Mouse (Mus musculus) retina, adult 2 months (tissue): Measurements from ENCODE around the gene Taf6.

Experiments used
- DNase-seq: peaks from one replicate; pipeline ENCODE4 v3.0.0-alpha.2; 2012; ENCODE audit warnings: low read depth, low spot score

Gene Taf6

DNA sequence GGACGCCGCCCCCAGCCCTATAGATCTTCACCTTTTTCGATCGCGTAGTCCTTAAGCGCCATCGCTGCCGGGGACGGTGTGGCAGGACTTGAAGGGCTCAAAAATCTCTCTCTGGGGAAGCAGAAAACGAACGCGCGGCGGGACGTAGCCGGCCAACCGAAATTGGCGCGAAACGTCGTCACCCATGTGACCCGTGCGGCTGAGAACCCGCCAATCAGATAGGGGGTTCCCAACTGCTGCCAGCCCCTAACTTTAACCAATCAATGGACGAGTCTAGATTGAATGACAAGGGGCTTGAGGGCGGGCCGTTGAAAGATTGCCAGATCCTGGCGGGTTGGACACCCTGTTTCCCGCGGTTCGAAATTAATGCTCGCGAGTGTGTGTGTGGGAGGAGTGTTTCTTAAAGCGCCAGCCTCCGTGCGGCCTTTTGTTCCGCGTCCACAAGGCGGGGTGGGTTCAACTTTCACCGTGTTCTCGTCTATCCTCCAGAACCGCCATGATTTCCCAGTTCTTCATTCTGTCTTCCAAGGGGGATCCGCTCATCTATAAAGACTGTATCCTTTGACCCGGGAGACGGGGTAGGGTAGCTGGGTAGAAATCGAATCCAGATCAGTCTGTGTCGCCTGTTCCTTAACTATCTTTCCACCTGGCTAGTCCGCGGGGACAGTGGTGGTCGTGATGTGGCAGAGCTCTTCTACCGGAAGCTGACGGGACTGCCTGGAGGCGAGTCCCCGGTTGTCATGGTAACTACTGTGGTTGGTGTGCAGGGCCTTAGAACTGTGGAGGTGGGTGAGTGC, 15.4 kb downstream of the Taf6 start, which contains the start of the genes Ap4m1 and Mcm7:
Ap4m1 (plus strand) TSS at position 308 of the 797 bp plus-strand sequence.
Mcm7 (minus strand) TSS at position 728 of the 797 bp plus-strand sequence.
- peak; percentile 93 for DNase-seq

GRCm38 (mm10) chr5:138170936-138171561, 16.2 kb downstream of the Taf6 start:
- DNase-seq: peak; percentile 89

GRCm38 (mm10) chr5:138165594-138165993, 21.7 kb downstream of the Taf6 start:
- DNase-seq: no peak

GRCm38 (mm10) chr5:138163610-138164009, 23.6 kb downstream of the Taf6 start:
- DNase-seq: no peak

DNA sequence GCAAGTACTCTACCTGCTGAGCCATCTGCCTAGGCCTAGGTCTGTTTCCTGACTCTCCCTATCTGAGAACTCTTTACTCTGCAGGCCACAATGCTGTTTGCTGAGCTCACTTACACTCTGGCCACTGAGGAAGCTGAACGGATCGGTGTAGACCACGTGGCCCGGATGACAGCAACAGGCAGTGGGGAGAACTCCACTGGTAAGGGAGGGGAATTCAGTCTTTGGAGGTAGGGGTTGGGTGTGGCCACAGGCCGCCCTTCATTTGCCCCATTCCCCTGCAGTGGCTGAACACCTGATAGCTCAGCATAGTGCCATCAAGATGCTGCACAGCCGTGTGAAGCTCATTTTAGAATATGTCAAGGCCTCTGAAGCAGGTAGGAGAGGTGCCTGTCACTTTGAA, 24.2 kb downstream of the Taf6 start:
- no peak for DNase-seq

GRCm38 (mm10) chr5:138160842-138161665, 26.2 kb downstream of the Taf6 start, which contains the start of gene Cops6:
Gene Cops6 (plus strand): TSS chr5:138161071.
- DNase-seq: peak; percentile 84

DNA sequence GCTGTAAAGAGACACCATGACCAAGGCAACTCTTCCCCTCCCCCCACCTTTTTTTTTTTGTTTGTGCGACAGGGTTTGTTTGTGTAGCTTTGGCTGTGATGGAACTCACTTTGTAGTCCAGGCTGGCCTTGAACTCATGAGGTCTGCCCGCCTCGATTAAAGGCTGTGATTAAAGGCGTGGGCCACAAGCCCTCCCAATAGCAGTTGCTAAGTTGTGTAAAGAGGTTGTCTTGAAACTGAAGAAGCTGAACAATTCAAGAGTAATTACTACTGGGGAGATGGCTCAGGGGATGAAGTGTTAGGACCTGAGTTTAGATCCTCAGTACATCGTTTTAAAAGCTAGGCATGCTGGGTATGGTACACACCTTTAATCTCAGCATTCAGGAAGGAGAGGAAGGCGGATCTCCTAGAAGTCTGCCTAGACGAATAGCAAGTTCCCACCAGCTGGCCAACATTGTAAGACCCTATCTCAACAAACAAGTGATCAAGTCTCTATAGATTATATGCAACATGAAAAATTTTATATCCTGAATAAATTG, 27.0 kb downstream of the Taf6 start:
- no peak for DNase-seq

- peak; percentile 91 for DNase-seq
These were observed 31.7 kb downstream of the Taf6 start, which contains the start of gene Zfp113 for GRCm38 (mm10) chr5:138155443-138155976. Gene Zfp113 (minus strand): TSS chr5:138155744.

DNA sequence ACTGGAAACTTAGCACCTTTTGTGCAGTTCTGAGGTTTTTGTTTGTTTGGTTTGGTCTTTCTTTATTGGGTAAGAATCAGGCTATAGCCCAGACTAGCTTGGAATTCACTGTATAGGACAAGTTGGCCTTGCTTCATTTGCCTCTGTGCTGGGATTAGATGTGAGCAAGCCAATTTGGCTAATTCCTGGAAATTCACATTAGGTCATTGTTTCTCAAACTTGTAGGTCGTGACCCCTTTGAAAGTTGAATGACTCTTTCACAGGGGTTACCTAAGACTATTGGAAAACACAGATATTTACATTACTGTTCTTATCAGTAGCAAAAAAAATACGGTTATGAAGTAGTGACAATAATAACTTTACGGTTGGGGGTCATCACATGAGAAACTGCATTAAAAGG, 32.9 kb downstream of the Taf6 start:
- no peak for DNase-seq

DNA sequence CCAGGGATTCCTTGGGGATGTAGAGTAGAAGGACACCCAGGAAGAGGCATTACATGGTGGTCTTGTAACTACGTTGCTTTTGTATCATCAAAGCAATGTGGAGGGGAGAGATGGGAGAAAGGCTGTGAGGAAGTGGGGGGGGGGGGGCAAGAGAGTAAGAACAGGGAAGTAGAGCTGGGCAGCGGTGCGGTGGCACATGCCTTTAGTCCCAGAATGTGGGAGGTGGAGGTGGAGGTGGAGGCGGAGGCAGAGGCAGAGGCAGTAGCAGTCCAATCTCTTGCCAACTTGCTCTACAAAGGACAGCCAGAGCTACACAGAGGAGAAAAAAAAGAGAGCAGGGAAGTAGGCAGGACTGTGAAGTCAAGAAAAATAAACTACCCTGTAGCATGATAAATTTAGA, 48.7 kb downstream of the Taf6 start:
- no peak for DNase-seq

DNA sequence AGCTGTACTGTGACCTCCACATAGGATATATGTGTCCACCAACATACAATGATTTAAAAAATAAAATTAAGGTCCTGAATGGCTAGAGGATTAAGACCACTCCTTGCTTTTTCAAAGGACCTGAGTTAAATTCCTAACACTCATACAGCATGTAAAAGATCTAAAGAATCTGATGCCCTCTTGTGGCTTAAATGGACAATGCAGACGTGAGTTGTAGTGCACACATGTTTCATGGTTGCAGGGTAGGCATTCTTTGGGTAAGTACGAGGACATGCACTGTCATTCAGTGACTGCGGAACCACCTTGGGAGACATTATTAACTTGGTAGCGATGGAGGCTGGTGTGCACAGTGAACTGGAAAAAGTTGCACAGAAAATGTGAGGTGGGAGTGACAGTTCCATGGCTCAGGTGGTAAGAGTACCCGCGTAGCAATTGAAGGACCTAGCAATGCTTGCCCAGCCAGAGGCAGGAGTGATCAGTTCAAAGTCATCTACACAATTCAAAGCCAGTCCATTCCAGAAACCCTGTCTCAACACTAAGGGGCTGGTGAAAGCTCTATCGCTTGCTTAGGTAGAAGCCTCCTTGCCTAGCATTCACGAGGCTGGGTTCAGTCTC, 49.2 kb downstream of the Taf6 start:
- DNase-seq: no peak

DNA sequence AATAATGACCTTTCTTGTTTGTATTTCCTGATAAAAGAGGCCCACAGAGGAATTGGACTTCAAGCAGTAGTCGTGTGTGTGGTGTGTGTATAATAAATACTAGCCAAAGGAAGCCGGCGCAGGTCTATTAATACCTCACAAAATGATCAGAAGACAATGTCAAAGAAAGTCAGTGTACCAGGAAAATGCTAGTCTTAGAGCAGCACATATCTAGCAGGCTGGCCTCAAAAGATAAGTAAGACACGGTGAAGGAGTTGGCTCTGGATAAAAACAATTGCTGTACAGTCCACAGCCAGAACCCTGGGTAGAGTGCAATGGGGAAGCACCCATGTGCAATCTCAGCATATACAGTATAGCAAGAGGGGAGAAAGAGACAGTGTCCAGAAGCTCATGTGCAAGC, 50.0 kb downstream of the Taf6 start:
- DNase-seq: no peak

DNA sequence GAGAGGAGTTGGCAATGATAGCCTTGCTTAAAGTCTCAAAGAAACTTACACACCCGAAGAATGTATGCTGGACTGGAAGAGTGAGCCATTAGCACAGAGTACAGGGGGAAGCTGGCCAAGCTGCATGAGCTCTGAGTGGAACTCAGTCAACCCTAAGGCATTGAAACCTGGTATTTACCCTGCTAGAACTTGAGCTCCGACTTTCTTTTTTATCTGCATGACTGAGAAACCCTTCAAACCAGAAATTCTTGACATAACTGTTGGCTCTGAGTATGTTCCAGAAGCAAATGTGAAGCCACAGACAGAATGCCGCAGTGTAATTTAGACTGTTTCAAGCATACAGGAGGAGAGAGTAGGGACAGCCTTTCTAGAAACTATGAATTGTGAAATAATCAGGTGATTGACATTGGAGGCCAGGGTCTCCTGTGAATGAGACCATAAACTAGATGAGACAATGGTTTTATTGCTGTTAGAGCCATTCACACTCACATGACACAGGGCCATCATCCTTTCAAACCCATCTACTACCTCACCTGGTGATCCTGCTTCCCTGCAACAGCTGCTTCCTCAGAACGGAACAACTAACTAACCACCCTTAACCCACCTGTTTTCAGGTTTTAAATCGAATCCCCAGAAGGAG, 54.7 kb downstream of the Taf6 start:
- no peak for DNase-seq
